Mouse (Mus musculus) neural tube, embryonic 13.5 days (tissue): Measurements from ENCODE around the gene Smarcb1. TPM values are rescaled to one million over a fixed set of nuclear protein-coding genes. Genes with fewer than 3 reads are reported as not detected.
A peak's percentile ranks its signal among the peaks of the same experiment; 100 is the strongest.
"Not testable (repeated sequence)": the region's sequence is repeated elsewhere in the genome, so short reads cannot be mapped to it uniquely, and the experiment has no call there.

Source experiments
- ATAC-seq: fragments of 200-750 bp; cut with Nextera tagmentation; 2 replicates; pipeline ENCODE4 v1.8.0; 2017; ENCODE audit warnings: low read depth, mild to moderate bottlenecking, moderate TSS enrichment, moderate library complexity
- H3K27ac ChIP-seq: fragments of 300-500 bp; sonication (generic); replicated peaks from 2 replicates; pipeline ENCODE4 v1.5.1; 2015; ENCODE audit warnings: moderate library complexity, mild to moderate bottlenecking, inconsistent platforms
- H3K27me3 ChIP-seq: fragments of 300-500 bp; sonication (generic); 2 replicates; pipeline ENCODE4 v1.6.1; 2015; ENCODE audit warnings: mild to moderate bottlenecking, inconsistent platforms
- H3K36me3 ChIP-seq: fragments of 300-500 bp; sonication (generic); 2 replicates; pipeline ENCODE4 v1.6.1; 2015; ENCODE audit warnings: mild to moderate bottlenecking, inconsistent platforms
- H3K4me1 ChIP-seq: fragments of 300-500 bp; sonication (generic); replicated peaks from 2 replicates; pipeline ENCODE4 v1.6.1; 2015; ENCODE audit warnings: inconsistent platforms
- H3K4me2 ChIP-seq: fragments of 300-500 bp; sonication (generic); 2 replicates; pipeline ENCODE4 v1.6.1; 2015; ENCODE audit warnings: inconsistent platforms, mild to moderate bottlenecking, moderate library complexity
- H3K4me3 ChIP-seq: fragments of 300-500 bp; sonication (generic); 2 replicates; pipeline ENCODE4 v1.5.1; 2015; ENCODE audit warnings: mild to moderate bottlenecking, inconsistent platforms
- H3K9ac ChIP-seq: fragments of 300-500 bp; sonication (generic); 2 replicates; pipeline ENCODE4 v1.6.1; 2015; ENCODE audit warnings: moderate library complexity, mild to moderate bottlenecking, inconsistent platforms
- H3K9me3 ChIP-seq: fragments of 300-500 bp; sonication (generic); 2 replicates; pipeline ENCODE4 v1.6.1; 2016; ENCODE audit warnings: inconsistent platforms
- WGBS: fragments of 180-500 bp; shearing (Covaris S2); methylation state at CpG from one replicate; pipeline ENCODE4 v1.1.7; 2015; 5-methylcytosine and 5-hydroxymethylcytosine counted together
- polyA plus RNA-seq: library from polyadenylated mRNA; unstranded; fragments of >200 nt; fragmentation: Nextera tagmentation; extraction: Ambion mirVana; gene quantifications from 2 replicates; pipeline ENCODE4 v1.2.1, GENCODE M21; 2015

The Smarcb1 gene
- polyA plus RNA-seq, 1 experiment from 2014 or later, result 279 TPM

DNA sequence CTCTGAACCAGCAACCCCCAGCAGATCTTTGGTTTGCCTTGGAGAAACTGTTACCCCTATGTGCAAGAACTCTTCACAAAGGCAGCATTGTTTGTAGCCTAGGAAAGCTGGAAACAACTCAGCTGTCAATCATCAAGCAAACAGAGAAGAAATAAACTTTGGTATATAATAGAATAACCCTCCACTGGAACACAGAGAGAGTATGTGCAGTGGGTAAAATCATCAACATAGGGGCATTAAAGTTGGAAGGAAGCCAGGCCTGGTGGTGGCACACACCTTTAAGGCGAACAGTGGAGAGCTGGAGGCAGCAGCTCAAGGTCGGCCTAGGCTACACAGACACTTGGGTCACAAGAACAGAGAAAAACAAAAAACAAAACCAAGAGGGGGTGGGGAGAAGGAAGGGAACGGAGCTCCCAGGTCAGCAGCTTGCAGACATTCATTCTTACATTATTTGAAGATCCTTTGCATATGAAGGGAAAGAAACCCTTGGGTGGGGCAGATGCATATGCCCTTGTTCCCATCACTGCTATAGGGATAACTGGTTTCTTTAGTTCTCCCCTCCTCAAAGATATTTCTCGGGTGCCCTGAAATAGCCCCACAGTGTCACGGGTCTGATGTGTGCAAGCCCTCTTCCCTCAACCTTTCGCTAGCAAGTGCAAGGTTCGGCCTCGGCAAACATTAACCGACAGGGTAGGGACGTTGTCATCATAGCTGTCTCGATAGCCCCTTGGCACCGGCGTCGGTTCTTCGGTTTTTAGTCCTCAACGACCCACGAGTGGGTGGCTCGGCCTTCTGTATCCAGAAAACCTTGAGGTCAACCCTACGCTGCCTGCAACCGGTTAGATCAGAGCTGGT lies 39.6 kb downstream of the Smarcb1 start:
- H3K9ac ChIP-seq, result no peak overlapping the region
- no peak overlapping the region for H3K4me2 ChIP-seq
- 16% methylated on average over 20 of the region's 20 CpGs for WGBS
- H3K27me3 ChIP-seq, result 0 out of 2 replicates have a peak, but pooled peaks cover 2% of the 10 kb centered on the region
- H3K4me1 ChIP-seq, result peaks cover 20% of the 10 kb centered on the region
- no peaks in the 10 kb centered on the region for H3K36me3 ChIP-seq
- 0 out of 2 replicates have a peak, but pooled peaks have one; percentile 14 for ATAC-seq
- no peak overlapping the region for H3K4me3 ChIP-seq
- no peaks in the 10 kb centered on the region for H3K9me3 ChIP-seq
- peak overlapping the region; percentile 42; the same call in 1 of the 2 replicates for H3K27ac ChIP-seq

DNA sequence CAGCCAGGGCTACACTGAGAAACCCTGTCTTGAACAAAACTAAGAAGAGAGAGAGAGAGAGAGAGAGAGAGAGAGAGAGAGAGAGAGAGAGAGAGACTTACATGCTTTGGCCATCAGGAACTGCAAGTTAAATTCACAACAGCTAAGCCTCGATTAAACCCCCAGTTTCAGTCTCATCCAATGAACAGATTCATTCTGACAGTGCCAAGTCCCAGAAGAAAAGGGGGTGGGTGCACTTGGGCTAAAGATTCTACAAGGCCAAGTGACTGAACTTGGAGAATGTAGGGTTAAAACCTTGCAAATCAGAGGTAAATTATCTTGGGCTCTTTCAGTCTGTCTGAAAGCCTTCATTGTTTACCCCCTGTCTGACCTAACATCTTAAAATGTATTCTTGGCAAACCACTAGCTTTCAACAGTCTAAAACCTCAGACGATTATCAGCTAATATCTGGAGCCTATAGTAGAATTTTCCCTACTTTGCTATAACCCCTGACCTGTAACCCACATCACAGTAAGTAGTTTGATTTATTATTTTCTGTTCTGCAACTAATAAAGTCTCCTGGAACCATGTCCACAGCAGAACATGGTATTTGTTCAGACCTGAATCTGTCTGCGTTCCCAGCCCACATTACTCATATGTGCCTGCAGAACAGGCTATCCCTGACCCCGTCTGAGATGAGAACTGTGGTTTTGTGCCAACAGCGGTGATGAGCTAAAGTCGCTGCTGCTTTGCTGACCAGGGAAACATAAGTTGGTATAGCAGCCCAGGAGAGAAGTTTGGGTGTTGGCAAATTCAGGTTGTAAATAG lies 40.4 kb downstream of the Smarcb1 start:
- H3K27me3 ChIP-seq, result 0 out of 2 replicates have a peak, but pooled peaks cover 2% of the 10 kb centered on the region
- WGBS, result 58% methylated on average over 6 of the region's 6 CpGs
- no peaks in the 10 kb centered on the region for H3K9me3 ChIP-seq
- ATAC-seq, result no peak
- no peaks in the 10 kb centered on the region for H3K36me3 ChIP-seq
- no peak overlapping the region for H3K4me2 ChIP-seq
- no peak overlapping the region for H3K4me3 ChIP-seq
- H3K27ac ChIP-seq, result peak overlapping the region; percentile 4; the same call in 1 of the 2 replicates
- H3K4me1 ChIP-seq, result peaks cover 20% of the 10 kb centered on the region
- H3K9ac ChIP-seq, result no peak overlapping the region

DNA sequence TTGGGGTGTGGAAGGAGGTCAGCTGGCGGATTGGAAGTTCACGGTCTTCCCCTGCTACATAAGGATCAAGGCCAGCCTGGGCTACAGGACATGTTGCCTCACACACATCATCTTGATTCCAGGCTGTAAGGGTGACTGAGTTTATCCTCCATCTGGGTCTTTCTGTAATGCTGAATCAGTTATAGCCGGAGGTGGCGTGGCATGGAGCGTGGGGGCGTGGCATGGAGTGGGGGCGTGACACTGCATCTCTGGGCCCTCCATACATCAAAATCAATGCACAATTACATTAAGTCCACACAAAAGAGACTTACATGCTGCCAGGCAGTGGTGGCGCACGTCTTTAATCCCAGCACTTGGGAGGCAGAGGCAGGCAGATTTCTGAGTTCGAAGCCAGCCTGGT lies 41.1 kb downstream of the Smarcb1 start:
- Histone ChIP-seq H3K27me3 (0 out of 2 replicates have a peak, but pooled peaks cover 2% of the 10 kb centered on the region), H3K36me3 (no peaks in the 10 kb centered on the region), H3K4me2 (no peak overlapping the region), H3K9me3 (no peaks in the 10 kb centered on the region), H3K4me3 (no peak overlapping the region), H3K4me1 (peaks cover 20% of the 10 kb centered on the region), H3K9ac (no peak overlapping the region), H3K27ac (peak overlapping the region; percentile 4; the same call in 1 of the 2 replicates)
- no peak for ATAC-seq
- WGBS, result 92% methylated on average over 10 of the region's 10 CpGs

DNA sequence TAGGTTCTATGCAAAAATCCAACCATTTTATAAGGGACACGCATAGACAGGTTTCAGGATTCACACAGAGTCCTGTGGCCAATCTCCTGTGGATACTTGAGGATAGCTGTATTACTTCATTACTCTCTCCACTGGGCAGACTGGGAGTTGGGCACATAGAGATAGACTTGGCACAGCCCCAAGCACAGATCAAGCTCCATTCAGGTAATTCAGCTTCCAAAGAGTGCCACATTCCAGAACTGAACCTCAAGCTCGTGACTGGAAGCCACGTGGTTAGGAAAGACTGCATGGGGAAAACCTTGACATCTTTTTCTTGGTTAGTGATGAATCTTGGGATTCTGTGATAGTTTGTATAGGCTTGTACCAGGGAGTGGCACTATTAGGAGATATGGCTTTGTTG lies 42.6 kb downstream of the Smarcb1 start:
- H3K9ac ChIP-seq, result no peak overlapping the region
- peaks cover 22% of the 10 kb centered on the region for H3K4me1 ChIP-seq
- no peaks in the 10 kb centered on the region for H3K36me3 ChIP-seq
- ATAC-seq, result no peak
- no peak overlapping the region for H3K4me3 ChIP-seq
- H3K27me3 ChIP-seq, result 0 out of 2 replicates have a peak, but pooled peaks cover 2% of the 10 kb centered on the region
- no peak overlapping the region for H3K4me2 ChIP-seq
- WGBS, result 86% methylated on average over 3 of the region's 3 CpGs
- no peak overlapping the region for H3K27ac ChIP-seq
- no peaks in the 10 kb centered on the region for H3K9me3 ChIP-seq

DNA sequence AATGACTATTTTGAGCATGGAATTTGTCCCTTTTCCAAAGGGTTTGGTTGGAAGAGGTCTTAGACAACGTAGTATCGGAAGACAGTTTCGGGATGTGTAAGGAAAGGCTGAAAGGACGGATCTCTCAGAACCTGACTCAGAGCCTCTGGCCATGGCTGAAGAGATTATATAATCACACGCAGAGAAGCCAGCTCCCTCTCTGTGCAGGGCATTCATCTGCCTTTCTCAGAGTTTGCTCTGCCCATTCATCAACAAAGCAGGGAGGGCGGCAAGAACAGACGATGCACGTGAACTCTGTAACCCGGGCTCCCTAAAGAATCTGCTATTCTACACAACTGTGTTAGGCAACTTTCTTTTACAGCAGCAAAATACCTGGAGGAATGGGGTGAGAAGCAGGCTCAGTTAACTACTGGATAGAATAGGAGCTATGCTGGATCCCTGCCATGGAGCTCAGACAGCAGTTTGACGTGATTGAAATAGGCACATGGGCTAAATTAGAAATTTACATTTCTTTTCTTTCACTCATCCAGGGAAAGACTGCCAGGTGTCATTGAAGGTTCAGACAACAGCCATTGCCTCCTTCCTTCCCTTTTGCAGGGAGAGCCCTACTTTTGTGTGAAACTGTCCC lies 47.8 kb downstream of the Smarcb1 start:
- Histone ChIP-seq H3K9ac (peak overlapping the region; percentile 67), H3K4me3 (peak overlapping the region; percentile 32), H3K36me3 (no peaks in the 10 kb centered on the region), H3K27me3 (no peaks in the 10 kb centered on the region), H3K4me1 (peaks cover 21% of the 10 kb centered on the region), H3K4me2 (peak overlapping the region; percentile 70), H3K27ac (peak overlapping the region; percentile 92), H3K9me3 (no peaks in the 10 kb centered on the region)
- 16% methylated on average over 10 of the region's 10 CpGs for WGBS
- no peak for ATAC-seq

DNA sequence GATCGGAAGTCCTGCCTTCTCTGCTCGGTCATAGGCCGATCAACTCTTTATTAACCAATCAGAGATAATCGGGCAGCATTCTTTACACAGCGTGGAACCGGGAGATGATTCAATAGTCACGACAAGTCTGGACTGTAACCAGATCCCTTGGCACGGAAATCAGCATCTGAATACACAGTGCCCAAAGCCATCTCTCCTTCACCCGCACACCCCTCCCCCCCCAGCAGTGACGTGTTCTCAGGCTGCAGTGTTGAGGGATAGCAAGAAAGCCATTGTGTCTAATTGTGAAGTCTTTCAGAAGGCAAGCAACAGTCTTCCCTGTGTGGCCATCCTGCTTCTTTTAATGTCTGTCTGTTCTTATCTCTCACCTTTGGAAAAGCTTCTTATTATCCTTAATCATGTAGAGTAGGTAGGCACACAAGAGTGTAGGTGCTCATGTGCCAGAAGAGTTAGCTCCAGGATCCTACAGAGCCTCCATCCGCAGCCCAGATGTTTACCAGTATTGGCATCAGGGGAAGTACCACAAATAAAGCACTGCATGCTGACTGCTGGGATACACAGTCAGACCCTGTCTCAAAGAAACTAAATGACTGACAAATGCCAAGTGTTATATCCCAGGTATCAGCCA lies 48.4 kb downstream of the Smarcb1 start:
- peak overlapping the region; percentile 92 for H3K27ac ChIP-seq
- no peaks in the 10 kb centered on the region for H3K36me3 ChIP-seq
- H3K9me3 ChIP-seq, result no peaks in the 10 kb centered on the region
- H3K4me1 ChIP-seq, result peaks cover 21% of the 10 kb centered on the region
- H3K27me3 ChIP-seq, result no peaks in the 10 kb centered on the region
- WGBS, result under 1% methylated on average over 11 of the region's 11 CpGs
- peak overlapping the region; percentile 32 for H3K4me3 ChIP-seq
- ATAC-seq, result peak; percentile 99
- peak overlapping the region; percentile 70 for H3K4me2 ChIP-seq
- H3K9ac ChIP-seq, result peak overlapping the region; percentile 67

DNA sequence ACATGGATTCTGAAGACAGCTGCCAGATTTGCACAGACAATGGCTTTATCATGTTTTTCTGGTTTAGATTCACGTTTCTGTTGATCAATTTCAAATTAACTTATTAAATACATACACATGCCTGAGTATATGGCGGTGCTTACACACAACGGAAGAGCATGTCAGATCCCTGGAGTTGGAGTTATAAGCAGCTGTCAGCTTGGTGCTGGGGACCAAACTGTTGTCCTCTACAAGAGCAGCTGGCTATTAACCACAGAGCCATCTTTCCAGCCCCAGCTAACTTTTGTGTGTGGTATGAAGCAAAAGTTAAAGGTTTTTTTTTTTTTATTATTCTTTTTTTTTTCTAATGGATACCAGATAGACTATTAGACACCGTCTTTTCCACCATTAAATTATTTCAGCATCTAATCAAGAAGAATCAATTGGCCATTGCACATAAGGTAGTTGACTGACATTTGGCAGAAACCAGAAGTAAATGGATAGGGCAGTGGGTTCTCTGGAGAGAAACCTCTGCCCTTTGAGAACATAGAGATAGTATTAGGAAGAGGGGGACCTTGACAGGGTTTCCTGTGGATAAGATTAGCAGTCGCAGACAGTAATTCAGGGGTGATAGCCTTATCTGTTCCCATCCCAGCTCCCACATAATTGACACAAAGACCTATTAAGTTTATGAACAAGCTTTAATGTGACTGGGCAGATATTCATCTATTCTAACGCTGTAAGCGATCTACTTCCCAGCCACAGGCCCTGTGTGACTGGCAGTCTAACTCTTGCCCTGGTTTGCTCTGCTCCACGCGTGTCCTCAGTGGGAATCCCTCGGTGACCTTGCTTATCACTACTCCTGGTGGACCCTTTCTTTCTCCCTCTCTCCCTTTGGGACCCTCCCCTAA lies 49.1 kb downstream of the Smarcb1 start:
- Histone ChIP-seq H3K9me3 (no peaks in the 10 kb centered on the region), H3K27me3 (no peaks in the 10 kb centered on the region), H3K9ac (peak overlapping the region; percentile 67), H3K4me1 (peaks cover 21% of the 10 kb centered on the region), H3K4me2 (peak overlapping the region; percentile 70), H3K27ac (peak overlapping the region; percentile 92), H3K4me3 (peak overlapping the region; percentile 32), H3K36me3 (no peaks in the 10 kb centered on the region)
- ATAC-seq, result peak; percentile 30
- WGBS, result 37% methylated on average over 10 of the region's 10 CpGs

DNA sequence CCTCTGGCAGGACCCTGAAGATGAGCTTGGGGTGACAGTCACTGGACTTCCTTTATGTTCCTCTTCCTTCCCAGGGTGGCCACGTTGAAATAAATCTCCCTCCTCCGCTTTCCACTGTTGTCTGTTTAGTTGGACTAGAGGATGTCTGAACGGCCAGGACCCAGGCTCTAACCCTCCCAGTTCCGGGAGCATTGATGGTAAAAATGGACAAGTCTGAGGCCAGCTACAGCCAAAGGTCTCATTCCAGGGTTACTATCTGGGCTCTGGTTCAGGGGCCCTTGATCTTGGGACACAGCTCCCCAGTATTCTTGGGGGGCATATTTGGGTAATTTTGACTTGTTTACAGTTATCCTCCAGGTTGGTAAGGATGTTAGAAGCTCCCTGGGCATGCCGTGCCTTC lies 59.8 kb downstream of the Smarcb1 start:
- H3K4me3 ChIP-seq, result no peak overlapping the region
- WGBS, result 66% methylated on average over 5 of the region's 5 CpGs
- peaks cover 18% of the 10 kb centered on the region for H3K36me3 ChIP-seq
- H3K4me2 ChIP-seq, result no peak overlapping the region
- H3K9me3 ChIP-seq, result no peaks in the 10 kb centered on the region
- H3K27me3 ChIP-seq, result no peaks in the 10 kb centered on the region
- no peak overlapping the region for H3K9ac ChIP-seq
- no peak overlapping the region for H3K27ac ChIP-seq
- ATAC-seq, result no peak
- H3K4me1 ChIP-seq, result peaks cover 36% of the 10 kb centered on the region

DNA sequence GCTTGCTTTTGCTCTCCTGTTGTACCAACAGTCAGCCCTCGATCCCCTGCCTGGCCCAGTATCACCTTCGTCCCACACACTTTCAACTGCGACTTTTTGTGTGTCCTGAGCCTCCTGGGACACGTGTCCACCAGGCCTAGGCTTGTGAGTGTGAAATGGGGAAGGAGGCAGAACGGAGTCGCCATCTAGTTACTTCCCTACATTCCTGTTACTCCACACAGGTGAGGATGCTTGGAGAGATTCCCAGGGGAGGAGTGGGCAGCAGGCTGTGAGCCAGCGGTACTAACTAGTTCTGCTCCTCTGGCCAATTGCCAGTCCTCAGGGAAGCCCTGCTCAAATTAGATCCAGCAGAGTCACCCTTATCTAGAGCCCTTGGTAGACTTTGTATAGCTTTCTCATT lies 60.7 kb downstream of the Smarcb1 start:
- H3K4me2 ChIP-seq, result peak overlapping the region; percentile 71
- H3K4me3 ChIP-seq, result peak overlapping the region; percentile 79; the same call in 1 of the 2 replicates
- peaks cover 36% of the 10 kb centered on the region for H3K4me1 ChIP-seq
- no peak for ATAC-seq
- H3K36me3 ChIP-seq, result peaks cover 20% of the 10 kb centered on the region
- 34% methylated on average over 7 of the region's 7 CpGs for WGBS
- H3K27ac ChIP-seq, result peak overlapping the region; percentile 97
- no peaks in the 10 kb centered on the region for H3K9me3 ChIP-seq
- no peaks in the 10 kb centered on the region for H3K27me3 ChIP-seq
- peak overlapping the region; percentile 93; the same call in 1 of the 2 replicates for H3K9ac ChIP-seq

DNA sequence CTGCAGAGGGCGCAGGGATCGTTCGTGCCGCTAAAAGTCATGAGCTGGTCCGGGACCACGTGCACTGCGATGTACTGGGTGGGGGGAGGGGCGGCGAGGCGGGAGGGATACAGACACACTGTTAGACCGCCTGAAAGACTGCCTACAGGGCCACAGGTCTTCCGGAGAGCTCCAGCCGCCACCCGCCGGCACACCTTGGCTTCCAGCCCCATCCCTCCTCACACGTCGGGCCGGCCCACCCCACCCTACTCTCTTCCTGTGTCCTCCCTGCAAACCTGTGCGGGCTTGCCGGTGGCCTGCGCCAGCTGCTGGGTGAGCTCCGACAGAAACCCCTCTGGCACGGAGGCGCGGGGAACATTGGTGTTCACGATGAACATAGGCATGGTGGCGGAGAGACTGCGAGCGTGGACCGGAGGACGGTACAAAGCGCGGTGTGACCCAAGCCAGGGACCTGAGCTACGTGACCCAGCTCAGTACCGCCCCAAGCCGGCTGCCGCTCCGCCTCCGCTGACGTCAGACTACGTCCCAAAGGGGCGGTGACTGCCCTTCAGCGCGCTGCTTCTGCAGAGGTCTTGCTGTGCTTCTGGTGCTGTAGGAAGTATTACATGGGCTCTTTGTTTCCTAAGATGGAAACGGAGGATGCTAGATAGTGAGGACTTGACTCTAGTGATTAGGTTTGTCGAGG lies 61.5 kb downstream of the Smarcb1 start, which contains the start of gene Mif:
TSS of gene Mif (minus strand) at position 455 of the 685 bp plus-strand sequence.
- Histone ChIP-seq H3K27ac (peak within 1 kb of the TSS; percentile 97), H3K4me2 (peak within 1 kb of the TSS; percentile 71), H3K4me1 (peaks cover 36% of the 10 kb centered on the region), H3K4me3 (peak within 1 kb of the TSS; percentile 79), H3K9ac (peak within 1 kb of the TSS; percentile 93), H3K36me3 (peaks cover 20% of the 10 kb centered on the region)
- H3K27me3 ChIP-seq, H3K9me3 ChIP-seq: not testable (repeated sequence)
- peak; percentile 97 for ATAC-seq
- under 1% methylated on average over 46 of the region's 46 CpGs for WGBS
